Mouse (Mus musculus) ovary, postnatal 14 days (tissue): ENCODE measurements around the gene Rufy2.
"Not testable (repeated sequence)": the region's sequence is repeated elsewhere in the genome, so short reads cannot be mapped to it uniquely, and the experiment has no call there.

ENCODE experiments used
- DNase-seq: peaks from one replicate; pipeline ENCODE4 v3.0.0; 2022; ENCODE audit warnings: low spot score

The Rufy2 gene

DNA sequence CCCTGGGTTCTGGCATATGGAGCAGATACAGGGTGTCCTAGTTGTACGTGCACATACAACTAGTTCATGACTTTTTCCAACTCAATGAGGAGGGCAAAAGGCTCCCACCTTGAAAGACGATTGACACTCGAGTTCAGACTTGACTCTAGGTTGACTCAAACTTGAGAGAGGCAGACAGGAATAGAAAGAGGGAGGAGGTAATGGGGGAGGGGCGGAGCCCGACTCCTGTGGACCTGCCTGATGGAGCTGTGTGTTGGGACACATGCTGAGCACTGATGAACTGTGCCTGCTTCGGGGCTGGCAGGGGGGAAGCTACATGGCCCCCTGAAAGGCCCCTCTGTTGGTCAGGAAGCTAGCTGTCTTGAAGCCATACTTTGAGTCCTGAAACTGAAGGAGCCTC, 73.0 kb downstream of the Rufy2 start:
- DNase-seq = no peak

DNA sequence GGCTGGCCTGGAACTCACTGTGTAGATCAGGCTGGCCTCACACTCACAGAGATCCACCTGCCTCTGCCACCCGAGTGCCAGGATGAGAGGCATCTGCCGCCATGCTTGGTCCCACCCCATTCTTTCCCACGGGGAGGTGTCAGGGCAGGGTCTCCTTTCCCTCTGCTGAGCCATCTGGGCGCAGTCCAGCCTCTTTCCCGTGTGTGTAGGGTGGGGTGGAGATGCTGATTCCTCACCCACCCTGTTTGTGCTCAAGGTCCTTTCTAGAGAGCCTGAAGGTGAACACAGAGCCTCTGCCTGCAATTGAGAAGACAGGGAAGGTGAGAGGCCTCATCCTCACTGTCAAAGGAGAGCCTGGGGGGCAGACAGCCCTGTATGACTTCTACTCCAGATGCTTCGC, 74.0 kb downstream of the Rufy2 start:
- not testable (repeated sequence) for DNase-seq

DNA sequence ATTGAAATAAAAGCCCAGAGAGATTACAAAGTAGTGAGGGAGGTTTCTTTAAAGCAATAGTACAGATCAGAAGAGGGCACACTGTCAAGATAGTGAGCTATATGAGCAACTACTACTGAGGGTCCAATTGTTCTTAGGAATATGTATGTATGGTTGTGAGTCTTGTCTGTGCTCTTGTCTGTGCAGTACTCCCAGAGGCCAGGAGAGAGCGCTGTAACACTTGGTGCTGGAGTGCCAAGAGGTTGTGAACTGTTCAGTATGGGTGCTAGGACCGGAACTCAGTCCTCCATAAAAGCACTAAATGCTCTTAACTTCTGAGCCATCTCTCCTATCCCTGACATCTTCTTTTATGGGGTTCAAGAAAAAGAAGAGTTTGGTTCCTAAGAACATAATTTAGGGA, 74.6 kb downstream of the Rufy2 start:
- no peak for DNase-seq

- no peak for DNase-seq
Measured at GRCm38 (mm10) chr10:63056966-63057750, 77.1 kb downstream of the Rufy2 start.

- no peak for DNase-seq
Measured at GRCm38 (mm10) chr10:63059862-63060261, 79.8 kb downstream of the Rufy2 start, which contains the start of gene Pbld1. TSS of gene Pbld1 (plus strand) at chr10:63060162.

DNA sequence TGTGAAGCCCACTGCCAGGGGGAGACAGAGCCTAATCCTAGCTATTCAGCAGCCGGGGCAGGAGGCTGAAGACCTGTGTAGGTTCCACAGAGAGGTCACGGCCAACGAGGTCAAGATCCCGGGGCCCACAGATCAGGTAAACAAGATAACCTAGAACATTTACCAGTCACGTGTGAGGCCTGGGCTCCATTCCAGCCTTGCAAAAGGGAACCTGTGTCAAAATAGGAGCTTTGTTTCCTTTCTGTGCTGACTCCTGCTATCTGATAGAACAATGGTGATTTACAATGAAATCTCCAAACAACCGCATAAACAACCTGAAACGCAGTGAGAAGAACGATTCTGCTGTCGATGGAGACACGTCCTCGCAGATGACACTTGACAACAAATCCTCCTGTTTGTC, 80.4 kb downstream of the Rufy2 start:
- peak; percentile 29 for DNase-seq

- no peak for DNase-seq
Measured at GRCm38 (mm10) chr10:63061266-63061665, 81.2 kb downstream of the Rufy2 start.

DNA sequence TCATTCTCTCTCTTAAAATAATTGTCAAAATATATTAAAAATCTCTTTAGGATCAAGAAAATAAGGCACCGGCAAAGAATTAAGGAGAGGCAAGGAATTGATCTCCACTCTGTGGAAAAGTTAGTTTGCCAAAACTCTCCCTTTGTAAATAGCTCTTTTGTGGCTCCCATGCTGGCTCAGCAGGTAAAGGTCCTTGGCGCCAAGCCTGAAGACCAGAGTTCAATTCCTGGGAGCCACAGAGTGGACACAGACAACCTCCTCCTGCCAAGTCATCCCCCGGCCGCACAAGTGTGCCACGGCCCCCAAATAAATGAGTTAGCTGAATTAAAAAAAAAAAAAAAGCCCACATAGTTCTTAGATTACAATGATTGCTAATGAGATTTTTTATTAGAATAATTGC, 82.7 kb downstream of the Rufy2 start:
- no peak for DNase-seq

GRCm38 (mm10) chr10:63063365-63063764, 83.3 kb downstream of the Rufy2 start:
- no peak for DNase-seq

DNA sequence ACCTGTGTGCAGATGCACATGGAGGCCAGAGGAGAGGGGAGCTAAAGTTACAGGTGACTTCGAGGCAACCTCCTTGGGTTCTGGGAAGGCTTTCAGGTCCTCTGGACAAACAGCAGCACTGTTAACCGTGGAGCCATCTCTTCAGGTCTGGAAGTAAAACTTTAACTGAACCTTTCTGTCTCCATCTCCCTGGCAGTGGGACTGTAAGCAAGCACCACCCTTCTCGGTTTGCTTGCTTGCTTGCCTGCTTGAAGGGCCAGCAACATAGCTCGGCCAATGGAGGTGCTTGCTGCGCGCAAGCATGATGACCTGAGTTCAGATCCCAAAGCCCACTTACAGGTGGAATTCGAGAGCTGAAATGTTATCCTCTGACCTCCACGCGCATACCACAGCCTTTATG, 84.5 kb downstream of the Rufy2 start:
- no peak for DNase-seq

DNA sequence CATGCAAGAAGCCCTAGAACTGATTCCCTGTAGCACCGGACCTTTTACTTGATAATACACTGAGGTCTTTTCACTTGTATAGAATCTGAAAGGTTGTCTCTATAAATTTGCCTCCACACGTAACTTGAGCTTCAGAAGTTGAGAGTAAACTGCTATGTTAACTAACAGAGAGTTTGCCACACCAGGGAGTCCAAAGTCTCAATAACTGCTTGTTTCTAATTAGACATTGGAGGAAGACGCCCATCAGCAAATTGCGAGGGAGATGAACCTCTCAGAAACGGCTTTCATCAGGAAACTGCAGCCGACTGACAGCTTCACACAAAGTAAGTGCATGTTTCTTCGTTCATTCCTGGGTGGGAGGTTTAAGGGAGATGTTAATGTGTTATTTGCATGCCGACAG, 85.5 kb downstream of the Rufy2 start:
- no peak for DNase-seq

DNA sequence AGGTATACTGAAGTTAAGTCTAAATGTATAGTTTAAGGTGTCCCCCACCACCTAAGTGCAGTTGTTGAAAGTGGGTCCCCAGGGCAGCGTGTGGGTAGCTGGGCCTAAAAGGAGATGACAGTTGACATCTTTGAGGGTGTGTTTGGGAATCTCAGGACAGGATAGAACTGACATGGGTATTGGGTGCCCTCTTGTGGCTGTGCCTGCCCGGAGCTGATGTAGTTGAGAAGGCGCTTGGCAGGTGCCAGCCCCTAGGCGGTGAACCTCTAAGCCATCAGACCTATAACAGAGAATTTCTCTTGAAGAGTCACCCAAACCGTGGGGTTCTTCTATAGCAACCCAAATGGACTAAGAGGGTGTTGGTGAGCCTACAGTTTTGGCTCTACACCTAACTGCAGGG, 86.0 kb downstream of the Rufy2 start:
- DNase-seq = peak; percentile 63
